Mouse (Mus musculus): ENCODE results near the gene Slc35c1. TPM values are rescaled to one million over a fixed set of nuclear protein-coding genes. Genes with fewer than 3 reads are reported as not detected.

The Slc35c1 gene
- polyA plus RNA-seq, 1 experiment: 160 TPM

- Histone ChIP-seq H3K36me3 (ENCODE audit: control insufficient read depth, insufficient read depth, low read length) (peaks cover 5% of the 10 kb centered on the region; the same call in 1 of the 2 replicates), H3K4me3 (ENCODE audit: low read depth, low read length) (no peak overlapping the region), H3K27ac (ENCODE audit: insufficient read depth, low read depth, low read length) (no peak overlapping the region), H3K27me3 (ENCODE audit: control insufficient read depth, insufficient read depth, low read length) (no peaks in the 10 kb centered on the region), H3K4me1 (ENCODE audit: control insufficient read depth, insufficient read depth, insufficient read length, low read length) (peaks cover 25% of the 10 kb centered on the region)
- TF ChIP-seq POLR2A (IDR thresholded peaks at IDR 0.05; ENCODE audit: low read depth, low read length) (no peak), CTCF (IDR thresholded peaks at IDR 0.05; ENCODE audit: extremely low read depth, insufficient read length, insufficient replicate concordance, low read depth, low read length) (no peak)
- 83% methylated on average over 2 of the region's 2 CpGs for WGBS
Observed at GRCm38 (mm10) chr2:92430089-92430488, 30.2 kb downstream of the Slc35c1 start.

DNA sequence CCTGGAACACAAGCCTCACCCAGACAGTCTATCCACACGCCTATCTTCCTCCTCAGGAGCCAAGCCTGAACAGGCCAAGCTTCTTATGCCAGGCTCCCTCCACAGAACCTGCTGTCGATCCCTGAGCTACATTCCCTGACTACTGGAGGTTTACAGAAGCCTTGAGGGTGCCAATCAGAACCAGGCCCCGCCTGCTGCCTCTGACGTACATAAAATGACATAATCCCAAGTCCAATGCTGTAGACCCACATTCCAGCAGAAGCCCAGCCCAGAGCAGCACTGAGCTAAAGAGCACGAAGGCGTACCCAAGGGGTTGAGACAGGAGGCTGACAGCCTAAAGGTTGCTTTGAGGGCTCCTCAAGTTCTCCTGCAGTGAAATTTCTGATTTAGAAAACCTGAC, 32.5 kb downstream of the Slc35c1 start:
- peaks cover 33% of the 10 kb centered on the region for H3K4me1 ChIP-seq (ENCODE audit: control insufficient read depth, insufficient read depth, insufficient read length, low read length)
- TF ChIP-seq CTCF (IDR thresholded peaks at IDR 0.05; ENCODE audit: extremely low read depth, insufficient read length, insufficient replicate concordance, low read depth, low read length): no peak
- TF ChIP-seq POLR2A (IDR thresholded peaks at IDR 0.05; ENCODE audit: low read depth, low read length): no peak
- H3K36me3 ChIP-seq (ENCODE audit: control insufficient read depth, insufficient read depth, low read length): peaks cover 6% of the 10 kb centered on the region
- H3K27ac ChIP-seq (ENCODE audit: insufficient read depth, low read depth, low read length): peak overlapping the region; percentile 44
- no peaks in the 10 kb centered on the region for H3K27me3 ChIP-seq (ENCODE audit: control insufficient read depth, insufficient read depth, low read length)
- 20% methylated on average over 6 of the region's 6 CpGs for WGBS
- H3K4me3 ChIP-seq (ENCODE audit: low read depth, low read length): no peak overlapping the region

GRCm38 (mm10) chr2:92426426-92426825, 33.9 kb downstream of the Slc35c1 start:
- no peaks in the 10 kb centered on the region for H3K27me3 ChIP-seq (ENCODE audit: control insufficient read depth, insufficient read depth, low read length)
- WGBS: 74% methylated on average over 3 of the region's 3 CpGs
- H3K27ac ChIP-seq (ENCODE audit: insufficient read depth, low read depth, low read length): peak overlapping the region; percentile 16
- no peak for TF ChIP-seq POLR2A (IDR thresholded peaks at IDR 0.05; ENCODE audit: low read depth, low read length)
- no peak for TF ChIP-seq CTCF (IDR thresholded peaks at IDR 0.05; ENCODE audit: extremely low read depth, insufficient read length, insufficient replicate concordance, low read depth, low read length)
- peaks cover 20% of the 10 kb centered on the region for H3K4me1 ChIP-seq (ENCODE audit: control insufficient read depth, insufficient read depth, insufficient read length, low read length)
- H3K4me3 ChIP-seq (ENCODE audit: low read depth, low read length): no peak overlapping the region
- H3K36me3 ChIP-seq (ENCODE audit: control insufficient read depth, insufficient read depth, low read length): peaks cover 19% of the 10 kb centered on the region

GRCm38 (mm10) chr2:92425366-92425765, 35.0 kb downstream of the Slc35c1 start:
- peaks cover 30% of the 10 kb centered on the region for H3K36me3 ChIP-seq (ENCODE audit: control insufficient read depth, insufficient read depth, low read length)
- H3K27ac ChIP-seq (ENCODE audit: insufficient read depth, low read depth, low read length): peak overlapping the region; percentile 34
- no peak for TF ChIP-seq CTCF (IDR thresholded peaks at IDR 0.05; ENCODE audit: extremely low read depth, insufficient read length, insufficient replicate concordance, low read depth, low read length)
- TF ChIP-seq POLR2A (IDR thresholded peaks at IDR 0.05; ENCODE audit: low read depth, low read length): no peak
- no peak overlapping the region for H3K4me3 ChIP-seq (ENCODE audit: low read depth, low read length)
- no peaks in the 10 kb centered on the region for H3K27me3 ChIP-seq (ENCODE audit: control insufficient read depth, insufficient read depth, low read length)
- peaks cover 13% of the 10 kb centered on the region for H3K4me1 ChIP-seq (ENCODE audit: control insufficient read depth, insufficient read depth, insufficient read length, low read length)
- WGBS: 85% methylated on average over 4 of the region's 4 CpGs

- Histone ChIP-seq H3K27me3 (ENCODE audit: control insufficient read depth, insufficient read depth, low read length) (no peaks in the 10 kb centered on the region), H3K4me3 (ENCODE audit: low read depth, low read length) (no peak overlapping the region), H3K36me3 (ENCODE audit: control insufficient read depth, insufficient read depth, low read length) (peaks cover 35% of the 10 kb centered on the region), H3K27ac (ENCODE audit: insufficient read depth, low read depth, low read length) (peak overlapping the region; percentile 80), H3K4me1 (ENCODE audit: control insufficient read depth, insufficient read depth, insufficient read length, low read length) (peaks cover 13% of the 10 kb centered on the region)
- no peak for TF ChIP-seq POLR2A (IDR thresholded peaks at IDR 0.05; ENCODE audit: low read depth, low read length)
- TF ChIP-seq CTCF (IDR thresholded peaks at IDR 0.05; ENCODE audit: extremely low read depth, insufficient read length, insufficient replicate concordance, low read depth, low read length): no peak
- 73% methylated on average over 9 of the region's 9 CpGs for WGBS
Observed at GRCm38 (mm10) chr2:92424462-92425308, 35.7 kb downstream of the Slc35c1 start.

DNA sequence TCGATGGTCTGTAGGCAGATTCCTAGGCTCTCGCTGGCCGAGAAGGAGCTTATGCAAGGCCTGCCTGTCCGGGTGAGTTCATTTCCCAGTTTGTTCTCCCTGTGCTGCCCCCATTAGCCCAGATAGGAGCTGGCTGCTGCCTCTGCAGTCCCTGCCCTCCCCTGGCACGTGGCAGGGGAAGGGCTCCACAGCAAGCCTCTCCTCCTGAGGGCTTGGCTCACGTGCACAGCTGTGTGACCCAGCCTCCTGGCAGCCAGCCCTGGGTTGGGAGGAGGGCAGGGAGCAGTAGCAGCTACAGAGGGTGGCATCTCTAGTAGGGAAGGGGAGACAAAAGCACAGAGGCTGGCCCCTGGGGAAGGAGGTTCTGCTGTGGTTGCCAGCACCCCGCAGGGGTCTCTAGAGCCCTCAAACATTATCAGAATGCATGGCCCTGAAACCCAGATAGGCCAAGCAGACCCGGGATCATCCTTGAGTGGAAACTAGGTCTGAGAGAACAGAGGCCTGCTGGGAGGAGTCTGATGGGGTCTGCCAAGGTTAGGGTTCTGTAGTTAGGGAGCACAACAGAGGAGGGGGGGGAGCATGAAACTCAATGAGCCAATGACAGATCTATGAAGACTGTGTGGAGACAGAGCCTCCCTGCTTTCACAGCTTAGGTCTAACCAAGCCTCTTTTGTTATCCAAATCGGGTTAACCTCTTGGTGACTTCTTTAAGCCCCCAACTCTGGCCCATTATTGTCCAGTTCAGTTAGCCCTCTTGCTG, 36.5 kb downstream of the Slc35c1 start:
- H3K4me1 ChIP-seq (ENCODE audit: control insufficient read depth, insufficient read depth, insufficient read length, low read length): peaks cover 13% of the 10 kb centered on the region
- peak overlapping the region; percentile 80 for H3K27ac ChIP-seq (ENCODE audit: insufficient read depth, low read depth, low read length)
- H3K27me3 ChIP-seq (ENCODE audit: control insufficient read depth, insufficient read depth, low read length): no peaks in the 10 kb centered on the region
- no peak overlapping the region for H3K4me3 ChIP-seq (ENCODE audit: low read depth, low read length)
- peaks cover 38% of the 10 kb centered on the region for H3K36me3 ChIP-seq (ENCODE audit: control insufficient read depth, insufficient read depth, low read length)
- 45% methylated on average over 9 of the region's 9 CpGs for WGBS
- no peak for TF ChIP-seq POLR2A (IDR thresholded peaks at IDR 0.05; ENCODE audit: low read depth, low read length)
- no peak for TF ChIP-seq CTCF (IDR thresholded peaks at IDR 0.05; ENCODE audit: extremely low read depth, insufficient read length, insufficient replicate concordance, low read depth, low read length)

DNA sequence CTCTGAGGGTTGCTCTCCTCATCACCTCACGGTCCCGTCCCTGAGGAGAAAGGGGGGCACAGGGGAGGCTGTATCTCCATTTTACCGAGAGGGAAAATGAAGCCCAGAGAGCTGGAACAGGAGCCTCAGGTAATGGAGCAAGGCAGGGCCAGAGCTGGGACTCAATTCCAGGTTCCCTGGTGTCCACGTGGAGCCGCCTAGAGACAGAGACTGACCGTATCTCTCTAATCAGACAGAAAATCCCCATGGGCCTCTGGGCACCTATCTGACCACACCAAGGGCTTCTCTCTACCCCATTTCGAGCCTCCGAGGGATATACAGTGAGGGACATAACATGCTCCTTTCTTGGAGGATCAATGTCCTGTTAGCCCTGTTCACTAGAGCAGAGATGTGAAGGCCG, 37.2 kb downstream of the Slc35c1 start:
- H3K4me3 ChIP-seq (ENCODE audit: low read depth, low read length): no peak overlapping the region
- no peaks in the 10 kb centered on the region for H3K27me3 ChIP-seq (ENCODE audit: control insufficient read depth, insufficient read depth, low read length)
- peaks cover 42% of the 10 kb centered on the region for H3K36me3 ChIP-seq (ENCODE audit: control insufficient read depth, insufficient read depth, low read length)
- H3K27ac ChIP-seq (ENCODE audit: insufficient read depth, low read depth, low read length): peak overlapping the region; percentile 40; the same call in 1 of the 2 replicates
- H3K4me1 ChIP-seq (ENCODE audit: control insufficient read depth, insufficient read depth, insufficient read length, low read length): peaks cover 13% of the 10 kb centered on the region
- WGBS: 94% methylated on average over 9 of the region's 9 CpGs
- TF ChIP-seq POLR2A (IDR thresholded peaks at IDR 0.05; ENCODE audit: low read depth, low read length) (no peak), CTCF (IDR thresholded peaks at IDR 0.05; ENCODE audit: extremely low read depth, insufficient read length, insufficient replicate concordance, low read depth, low read length) (no peak)
